In genomic region chr6:83003850-83004249, GRCm38 (mm10) we compare ENCODE assay signal across 23 mouse cellular contexts. TPM values are rescaled to one million over a fixed set of nuclear protein-coding genes. Genes with fewer than 3 reads are reported as not detected.
DNase-seq lines count a peak whose midpoint lies in the region; ATAC-seq lines count a peak whose summit lies in the region.
"Had no signal": no experiment of that assay in that cellular context is flagged by ENCODE, and none has a peak within 500 bp of the region (broad histone marks: within the 10 kb centered on the region; RNA-seq: fewer than 3 reads in every experiment).

No protein-coding gene starts in this region.

- ATAC-seq in liver, embryonic 12.5 days: peak; percentile 77
- ATAC-seq in megakaryocyte-erythroid progenitor cell, adult 5-6 weeks (replicated peaks; ENCODE audit: low FRiP score, low TSS enrichment, poor library complexity, severe bottlenecking): peak; percentile 37; the same call in 1 of the 2 replicates
- ATAC-seq: CD4-positive, CD25-positive, alpha-beta regulatory T cell, adult 4 months had no signal

- peak overlapping the region; percentile 36; the same call in 1 of the 2 replicates for H3K9ac ChIP-seq in liver, embryonic 12.5 days
- H3K9ac ChIP-seq: hindbrain, embryonic 14.5 days; limb, embryonic 12.5 days; lung, embryonic 14.5 days; midbrain, embryonic 12.5 days; neural tube, embryonic 12.5 days had no signal

- H3K4me2 ChIP-seq in liver, embryonic 12.5 days: peak overlapping the region; percentile 21
- H3K4me2 ChIP-seq: hindbrain, embryonic 14.5 days; limb, embryonic 12.5 days; lung, embryonic 14.5 days; midbrain, embryonic 12.5 days; neural tube, embryonic 12.5 days had no signal

- H3K9me3 ChIP-seq in liver, embryonic 12.5 days (replicated peaks): no peaks in the 10 kb centered on the region
- H3K9me3 ChIP-seq: G1E; limb, embryonic 12.5 days; midbrain, embryonic 12.5 days; neural tube, embryonic 12.5 days had no signal

- peak overlapping the region; percentile 74 for H3K27ac ChIP-seq in liver, embryonic 12.5 days
- H3K27ac ChIP-seq: heart, adult 2 months; hindbrain, embryonic 14.5 days; limb, embryonic 12.5 days; midbrain, embryonic 12.5 days; neural tube, embryonic 12.5 days had no signal

- H3K4me1 ChIP-seq in liver, embryonic 12.5 days: peaks cover 27% of the 10 kb centered on the region
- H3K4me1 ChIP-seq: limb, embryonic 12.5 days; midbrain, embryonic 12.5 days; neural tube, embryonic 12.5 days had no signal

- DNase-seq in heart, adult 11 months: peak; percentile 82
- no peak for DNase-seq in heart, adult 18-20 months
- peak; percentile 57 for DNase-seq in c-Kit-negative CD71-positive TER-119-positive erythroid progenitor cells, embryonic 14.5 days (ENCODE audit: low read depth, low spot score)
- DNase-seq in thymus, postnatal 36 days: no peak
- DNase-seq in ovary, postnatal 10 days (ENCODE audit: low spot score): no peak
- DNase-seq: adrenal gland, postnatal 36 days; cerebellum, postnatal 10 days; embryo, embryonic 11 days; heart, adult 2 months; heart, postnatal 36 days; kidney, adult 9 months; kidney, postnatal 25 days; lung, embryonic 14.5 days; lung, postnatal 36 days; right cerebral cortex, postnatal 25 days had no signal

- WGBS in liver, embryonic 12.5 days (ENCODE audit: insufficient replicate concordance): 60% methylated on average over 5 of the region's 5 CpGs

- no peaks in the 10 kb centered on the region for H3K36me3 ChIP-seq in liver, embryonic 12.5 days
- H3K36me3 ChIP-seq: G1E; limb, embryonic 12.5 days; midbrain, embryonic 12.5 days; neural tube, embryonic 12.5 days had no signal

- H3K4me3 ChIP-seq in liver, embryonic 12.5 days: no peak overlapping the region
- H3K4me3 ChIP-seq: heart, adult 2 months; limb, embryonic 12.5 days; midbrain, embryonic 12.5 days; neural tube, embryonic 12.5 days had no signal

- no peaks in the 10 kb centered on the region; the same call in 1 of the 2 replicates for H3K27me3 ChIP-seq in liver, embryonic 12.5 days (replicated peaks)
- H3K27me3 ChIP-seq: limb, embryonic 12.5 days; midbrain, embryonic 12.5 days; neural tube, embryonic 12.5 days had no signal

RNA-seq across cellular contexts. Expression of gene Dok1, which starts 29.4 kb away (rescaled TPM):
- total RNA-seq in heart, adult 18-20 months (2021): 1 to 10 TPM; 2.7 to 4.7 TPM
- 22.2 and 22.6 TPM in 2 replicates for polyA plus RNA-seq in liver, embryonic 12.5 days (2016; fragmentation: Nextera tagmentation; extraction: Ambion mirVana)
- total RNA-seq in megakaryocyte-erythroid progenitor cell, adult 5-6 weeks (2014; fragmentation: Nextera tagmentation): 15.0 and 25.0 TPM in 2 replicates
- 24.2 and 46.1 TPM in 2 replicates for total RNA-seq in megakaryocyte-erythroid progenitor cell, adult 5-6 weeks (2017)

RNA-seq across cellular contexts. Expression of gene Loxl3, which starts 30.1 kb away (rescaled TPM):
- 1 to 10 TPM; 1.7 to 2.3 TPM for total RNA-seq in heart, adult 18-20 months (2021)
- 3.1 and 3.2 TPM in 2 replicates for polyA plus RNA-seq in liver, embryonic 12.5 days (2016; fragmentation: Nextera tagmentation; extraction: Ambion mirVana)
- total RNA-seq in megakaryocyte-erythroid progenitor cell, adult 5-6 weeks (2014; fragmentation: Nextera tagmentation): 0.67 and 8.2 TPM in 2 replicates
- total RNA-seq in megakaryocyte-erythroid progenitor cell, adult 5-6 weeks (2017): 0.61 and 0.88 TPM in 2 replicates

RNA-seq across cellular contexts. Expression of gene Aup1, which starts 50.5 kb away (rescaled TPM):
- 10 to 100 TPM; 76.3 to 77.2 TPM for total RNA-seq in heart, adult 18-20 months (2021)
- polyA plus RNA-seq in liver, embryonic 12.5 days (2016; fragmentation: Nextera tagmentation; extraction: Ambion mirVana): 215 and 233 TPM in 2 replicates
- 246 and 368 TPM in 2 replicates for total RNA-seq in megakaryocyte-erythroid progenitor cell, adult 5-6 weeks (2014; fragmentation: Nextera tagmentation)
- total RNA-seq in megakaryocyte-erythroid progenitor cell, adult 5-6 weeks (2017): 115 and 128 TPM in 2 replicates

RNA-seq across cellular contexts. Expression of gene Htra2, which starts 51.2 kb away (rescaled TPM):
- 10 to 100 TPM; 31.2 to 32.7 TPM for total RNA-seq in heart, adult 18-20 months (2021)
- polyA plus RNA-seq in liver, embryonic 12.5 days (2016; fragmentation: Nextera tagmentation; extraction: Ambion mirVana): 147 and 154 TPM in 2 replicates
- 225 and 296 TPM in 2 replicates for total RNA-seq in megakaryocyte-erythroid progenitor cell, adult 5-6 weeks (2014; fragmentation: Nextera tagmentation)
- total RNA-seq in megakaryocyte-erythroid progenitor cell, adult 5-6 weeks (2017): 97.5 and 128 TPM in 2 replicates

RNA-seq across cellular contexts. Expression of gene Dqx1, which starts 53.8 kb away (rescaled TPM):
- under 1 TPM; 0.20 to 0.87 TPM for total RNA-seq in heart, adult 18-20 months (2021)
- polyA plus RNA-seq in liver, embryonic 12.5 days (2016; fragmentation: Nextera tagmentation; extraction: Ambion mirVana): 5.0 and 5.4 TPM in 2 replicates
- total RNA-seq in megakaryocyte-erythroid progenitor cell, adult 5-6 weeks (2014; fragmentation: Nextera tagmentation): 6.0 and 7.9 TPM in 2 replicates
- 0.56 and 1.0 TPM in 2 replicates for total RNA-seq in megakaryocyte-erythroid progenitor cell, adult 5-6 weeks (2017)

Comparison
In these comparisons a context has a peak if more than half of its experiments do, and no peak if none do; other contexts are left out.
1. DNase-seq: peak in heart, adult 11 months (single experiment) and c-Kit-negative CD71-positive TER-119-positive erythroid progenitor cells, embryonic 14.5 days (single experiment); none in heart, adult 18-20 months (0 of 2), thymus, postnatal 36 days (0 of 2) and ovary, postnatal 10 days (single experiment).